Mouse (Mus musculus) forebrain, embryonic 15.5 days (tissue): ENCODE results near the gene Ebf1. TPM values are rescaled to one million over a fixed set of nuclear protein-coding genes. Genes with fewer than 3 reads are reported as not detected.
A peak's percentile ranks its signal among the peaks of the same experiment; 100 is the strongest.

ENCODE experiments used
- ATAC-seq: fragments of 200-750 bp; cut with Nextera tagmentation; replicated peaks from 2 replicates; pipeline ENCODE4 v1.8.0; 2017; ENCODE audit warnings: mild to moderate bottlenecking, moderate TSS enrichment, moderate library complexity
- H3K27ac ChIP-seq: fragments of 300-500 bp; sonication (generic); replicated peaks from 2 replicates; pipeline ENCODE4 v1.5.1; 2015; ENCODE audit warnings: mild to moderate bottlenecking, inconsistent platforms
- H3K27me3 ChIP-seq: fragments of 300-500 bp; sonication (generic); 2 replicates; pipeline ENCODE4 v1.6.1; 2015; ENCODE audit warnings: inconsistent platforms
- H3K36me3 ChIP-seq: fragments of 300-500 bp; sonication (generic); 2 replicates; pipeline ENCODE4 v1.6.1; 2015; ENCODE audit warnings: mild to moderate bottlenecking, inconsistent platforms
- H3K4me1 ChIP-seq: fragments of 300-500 bp; sonication (generic); 2 replicates; pipeline ENCODE4 v1.6.1; 2015; ENCODE audit warnings: inconsistent platforms
- H3K4me2 ChIP-seq: fragments of 300-500 bp; sonication (generic); replicated peaks from 2 replicates; pipeline ENCODE4 v1.6.1; 2015; ENCODE audit warnings: mild to moderate bottlenecking, inconsistent platforms
- H3K4me3 ChIP-seq: fragments of 300-500 bp; sonication (generic); 2 replicates; pipeline ENCODE4 v1.5.1; 2015; ENCODE audit warnings: mild to moderate bottlenecking, inconsistent platforms
- H3K9ac ChIP-seq: fragments of 300-500 bp; sonication (generic); replicated peaks from 2 replicates; pipeline ENCODE4 v1.6.1; 2015; ENCODE audit warnings: mild to moderate bottlenecking, inconsistent platforms
- H3K9me3 ChIP-seq: fragments of 300-500 bp; sonication (generic); 2 replicates; pipeline ENCODE4 v1.6.1; 2016; ENCODE audit warnings: inconsistent platforms
- WGBS: fragments of 180-500 bp; shearing (Covaris S2); methylation state at CpG from one replicate; pipeline ENCODE4 v1.1.7; 2015; ENCODE audit warnings: mixed read lengths; 5-methylcytosine and 5-hydroxymethylcytosine counted together
- polyA plus RNA-seq: library from polyadenylated mRNA; unstranded; fragments of >200 nt; fragmentation: Nextera tagmentation; extraction: Ambion mirVana; gene quantifications from 2 replicates; pipeline ENCODE4 v1.2.1, GENCODE M21; 2015

Ebf1 gene
- polyA plus RNA-seq, 1 experiment from 2014 or later: 35.6 TPM

DNA sequence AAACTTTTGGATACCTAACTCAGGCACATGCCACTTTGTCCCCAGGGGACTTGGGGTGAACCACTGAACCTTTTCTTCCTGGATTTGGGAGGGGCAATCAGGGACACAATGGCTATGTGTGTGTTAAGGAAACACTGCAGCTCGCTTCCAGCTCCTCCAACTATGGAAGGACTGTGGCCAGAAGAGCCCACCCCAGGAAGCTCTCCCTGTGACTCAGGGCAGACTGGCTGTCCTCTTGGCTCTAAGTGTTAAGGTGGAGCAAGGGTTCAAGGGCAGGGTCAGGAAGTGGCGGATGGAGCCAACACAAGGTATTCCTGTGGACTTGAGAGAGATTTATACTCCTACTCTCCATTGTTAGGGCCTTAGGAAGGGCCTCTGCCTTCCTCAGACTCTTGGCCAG lies 358.0 kb downstream of the Ebf1 start:
- ATAC-seq: no peak
- no peak overlapping the region for H3K4me3 ChIP-seq
- 0 out of 2 replicates have a peak, but pooled peaks cover 3% of the 10 kb centered on the region for H3K27me3 ChIP-seq
- no peaks in the 10 kb centered on the region for H3K36me3 ChIP-seq
- no peaks in the 10 kb centered on the region for H3K9me3 ChIP-seq
- H3K27ac ChIP-seq: no peak overlapping the region
- no peak overlapping the region for H3K9ac ChIP-seq
- H3K4me2 ChIP-seq: no peak overlapping the region
- H3K4me1 ChIP-seq: peaks cover 33% of the 10 kb centered on the region
- 57% methylated on average over 2 of the region's 2 CpGs for WGBS

DNA sequence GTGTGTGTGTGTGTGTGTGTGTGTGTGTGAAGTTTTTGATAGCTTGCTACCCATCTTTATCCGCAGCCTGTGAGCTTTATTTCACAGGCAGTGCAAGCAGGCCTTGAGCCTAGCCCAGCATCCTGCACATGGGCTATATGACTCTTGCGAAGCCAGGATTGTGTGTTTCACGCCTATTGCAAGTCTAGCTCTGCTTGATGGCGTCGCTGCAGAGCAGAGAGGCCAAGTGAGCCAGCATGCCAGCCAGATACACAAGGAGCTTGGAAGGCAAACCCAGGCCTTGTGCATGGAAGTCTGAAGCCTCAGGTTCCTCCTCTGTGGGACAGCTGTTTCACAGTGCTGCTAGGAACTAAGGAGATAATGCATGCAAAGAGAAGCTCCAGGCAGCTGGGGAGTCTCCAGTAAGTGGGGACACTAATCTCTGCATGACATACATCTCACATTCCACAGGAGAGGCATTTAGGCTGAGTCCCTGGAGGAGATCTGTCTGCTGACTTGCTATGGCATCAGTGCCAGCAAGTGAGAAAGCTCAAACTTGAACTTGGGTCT lies 359.2 kb downstream of the Ebf1 start:
- 49% methylated on average over 5 of the region's 5 CpGs for WGBS
- H3K9ac ChIP-seq: no peak overlapping the region
- no peak for ATAC-seq
- H3K27me3 ChIP-seq: 0 out of 2 replicates have a peak, but pooled peaks cover 3% of the 10 kb centered on the region
- no peak overlapping the region for H3K4me2 ChIP-seq
- H3K9me3 ChIP-seq: no peaks in the 10 kb centered on the region
- no peak overlapping the region for H3K27ac ChIP-seq
- peaks cover 33% of the 10 kb centered on the region for H3K4me1 ChIP-seq
- H3K4me3 ChIP-seq: no peak overlapping the region
- no peaks in the 10 kb centered on the region for H3K36me3 ChIP-seq

- Histone ChIP-seq H3K4me2 (no peak overlapping the region), H3K9ac (no peak overlapping the region), H3K9me3 (no peaks in the 10 kb centered on the region), H3K4me1 (peaks cover 33% of the 10 kb centered on the region), H3K27me3 (0 out of 2 replicates have a peak, but pooled peaks cover 9% of the 10 kb centered on the region), H3K36me3 (no peaks in the 10 kb centered on the region), H3K4me3 (no peak overlapping the region), H3K27ac (0 out of 2 replicates have a peak overlapping the region, but pooled peaks have one; percentile 5)
- ATAC-seq: peak; percentile 95
- 53% methylated on average over 4 of the region's 4 CpGs for WGBS
Observed at GRCm38 (mm10) chr11:44977921-44978397, 360.8 kb downstream of the Ebf1 start.

DNA sequence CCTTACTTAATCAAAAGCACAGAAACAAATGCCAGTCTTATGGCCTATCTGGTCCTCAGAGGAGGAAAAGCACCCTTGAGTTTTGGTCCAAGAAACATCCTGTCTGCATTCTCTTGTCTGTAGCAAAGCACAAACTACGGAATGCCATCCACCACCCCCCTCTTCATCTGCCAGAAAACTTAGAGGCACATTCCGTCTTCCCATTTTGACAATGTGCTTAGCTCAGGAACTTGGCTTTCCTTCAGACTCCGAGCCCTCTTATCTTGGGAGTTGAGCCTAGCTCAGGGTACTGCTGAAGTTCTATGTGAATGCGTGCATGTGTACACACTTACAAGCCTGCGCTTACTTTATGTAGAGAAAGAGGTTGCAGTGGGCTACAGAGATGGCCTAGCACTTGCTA lies 362.3 kb downstream of the Ebf1 start:
- Histone ChIP-seq H3K9me3 (no peaks in the 10 kb centered on the region), H3K9ac (no peak overlapping the region), H3K4me2 (no peak overlapping the region), H3K4me1 (peaks cover 33% of the 10 kb centered on the region), H3K27me3 (0 out of 2 replicates have a peak, but pooled peaks cover 14% of the 10 kb centered on the region), H3K27ac (no peak overlapping the region), H3K36me3 (no peaks in the 10 kb centered on the region), H3K4me3 (no peak overlapping the region)
- 81% methylated on average over 5 of the region's 5 CpGs for WGBS
- no peak for ATAC-seq

DNA sequence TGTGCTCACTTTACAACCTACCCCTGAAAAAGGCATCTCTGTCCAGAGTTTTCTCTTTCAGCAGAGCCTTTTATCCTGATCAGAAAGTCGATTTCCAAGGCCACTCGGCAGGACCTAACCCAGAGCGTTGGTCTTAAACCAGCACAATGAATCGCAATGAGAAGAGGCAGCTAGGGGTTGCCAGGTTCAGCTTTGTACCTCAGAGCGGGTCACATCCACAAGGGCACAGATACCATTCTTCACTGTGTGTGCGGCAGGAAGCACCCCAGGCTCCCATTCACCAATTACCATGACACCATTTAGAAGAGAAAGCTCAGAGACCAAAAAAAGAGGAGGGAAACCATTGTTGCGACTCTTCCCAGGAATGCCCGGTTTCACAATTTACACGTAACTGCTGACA lies 365.1 kb downstream of the Ebf1 start:
- WGBS: 43% methylated on average over 9 of the region's 9 CpGs
- no peak overlapping the region for H3K27ac ChIP-seq

GRCm38 (mm10) chr11:44983961-44984360 lies 366.8 kb downstream of the Ebf1 start:
- Histone ChIP-seq H3K36me3 (no peaks in the 10 kb centered on the region), H3K9ac (no peak overlapping the region), H3K27ac (no peak overlapping the region), H3K27me3 (peaks cover 17% of the 10 kb centered on the region; the same call in 1 of the 2 replicates), H3K4me3 (no peak overlapping the region), H3K9me3 (no peaks in the 10 kb centered on the region), H3K4me2 (no peak overlapping the region), H3K4me1 (peaks cover 6% of the 10 kb centered on the region)
- ATAC-seq: no peak
- WGBS: 69% methylated on average over 6 of the region's 6 CpGs

More for the DNA sequence above, 365.1 kb downstream of the Ebf1 start:
- H3K9me3 ChIP-seq: no peaks in the 10 kb centered on the region
- no peak overlapping the region for H3K4me2 ChIP-seq
- peaks cover 13% of the 10 kb centered on the region; the same call in 1 of the 2 replicates for H3K27me3 ChIP-seq
- peaks cover 22% of the 10 kb centered on the region for H3K4me1 ChIP-seq
- no peak overlapping the region for H3K9ac ChIP-seq
- no peak overlapping the region for H3K4me3 ChIP-seq
- no peak for ATAC-seq
- H3K36me3 ChIP-seq: no peaks in the 10 kb centered on the region

DNA sequence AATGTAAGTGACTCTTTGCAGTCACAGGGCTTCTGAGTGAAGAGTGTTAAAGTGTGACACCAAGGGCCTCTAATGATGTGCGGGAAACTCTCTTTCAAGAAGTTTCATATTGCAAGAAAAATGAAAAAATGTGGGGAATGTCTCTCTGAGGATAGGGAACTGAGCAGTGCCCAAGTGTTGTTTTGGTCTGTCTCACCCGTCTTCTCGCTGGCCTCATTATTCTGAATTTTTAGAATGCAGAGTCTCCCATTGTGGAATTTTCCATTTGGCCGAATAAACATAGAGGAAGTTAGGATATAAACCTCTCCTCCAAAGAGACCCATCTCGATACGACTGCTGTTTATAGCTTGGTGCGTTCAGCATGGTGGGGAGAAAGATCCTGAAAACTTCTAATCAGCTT lies 367.3 kb downstream of the Ebf1 start:
- no peak overlapping the region for H3K4me2 ChIP-seq
- H3K4me1 ChIP-seq: peaks cover 2% of the 10 kb centered on the region; the same call in 1 of the 2 replicates
- ATAC-seq: no peak
- no peaks in the 10 kb centered on the region for H3K36me3 ChIP-seq
- no peak overlapping the region for H3K9ac ChIP-seq
- H3K27ac ChIP-seq: no peak overlapping the region
- WGBS: 14% methylated on average over 7 of the region's 7 CpGs
- H3K9me3 ChIP-seq: no peaks in the 10 kb centered on the region
- no peak overlapping the region for H3K4me3 ChIP-seq
- peaks cover 17% of the 10 kb centered on the region; the same call in 1 of the 2 replicates for H3K27me3 ChIP-seq

- ATAC-seq: no peak
- Histone ChIP-seq H3K36me3 (no peaks in the 10 kb centered on the region), H3K4me3 (no peak overlapping the region), H3K27me3 (peaks cover 20% of the 10 kb centered on the region; the same call in 1 of the 2 replicates), H3K9me3 (no peaks in the 10 kb centered on the region), H3K27ac (no peak overlapping the region), H3K4me1 (no peaks in the 10 kb centered on the region), H3K4me2 (no peak overlapping the region), H3K9ac (no peak overlapping the region)
- WGBS: 82% methylated on average over 4 of the region's 4 CpGs
Observed at GRCm38 (mm10) chr11:44987796-44988195, 370.7 kb downstream of the Ebf1 start.

- no peak for ATAC-seq
- Histone ChIP-seq H3K4me1 (peaks cover 6% of the 10 kb centered on the region), H3K27me3 (peaks cover 34% of the 10 kb centered on the region), H3K4me3 (no peak overlapping the region), H3K4me2 (no peak overlapping the region), H3K36me3 (no peaks in the 10 kb centered on the region), H3K9ac (no peak overlapping the region), H3K9me3 (no peaks in the 10 kb centered on the region), H3K27ac (no peak overlapping the region)
- WGBS: 78% methylated on average over 5 of the region's 5 CpGs
Observed at GRCm38 (mm10) chr11:45002681-45003286, 385.7 kb downstream of the Ebf1 start.

DNA sequence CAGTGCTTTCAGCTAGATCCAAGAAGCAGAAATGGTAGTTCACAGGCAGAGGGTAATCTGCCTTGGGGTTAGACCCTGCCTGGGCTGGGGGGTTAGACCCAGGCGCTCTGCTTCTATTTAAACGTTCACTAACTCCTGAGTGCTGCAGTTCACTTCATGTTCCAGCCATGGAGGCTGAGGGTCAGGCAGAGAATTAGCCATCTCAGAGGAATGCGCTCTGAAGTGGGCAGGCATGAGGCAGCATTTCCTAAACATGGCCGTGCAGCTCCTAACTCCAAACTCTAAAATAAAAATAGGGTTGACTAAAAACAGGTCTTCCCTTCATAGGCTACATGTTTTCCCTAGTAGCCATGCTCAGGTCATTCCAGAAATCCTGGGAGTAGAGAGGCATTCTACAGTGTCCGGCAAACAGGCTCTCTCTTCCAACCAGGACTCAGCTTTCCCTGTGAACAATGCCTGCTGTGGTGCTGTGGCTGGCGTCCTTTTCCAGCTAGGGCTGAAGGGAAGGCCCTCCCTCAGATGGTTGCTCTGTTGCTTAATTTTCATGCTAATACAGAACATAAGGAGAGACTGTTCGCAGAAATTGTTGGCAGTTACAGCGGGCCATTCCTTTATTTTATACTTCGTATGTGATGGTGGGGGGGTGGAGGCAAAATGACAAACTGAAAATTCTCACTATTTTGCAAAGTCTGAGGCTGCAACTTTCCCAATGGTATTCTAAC lies 386.8 kb downstream of the Ebf1 start:
- H3K4me3 ChIP-seq: no peak overlapping the region
- WGBS: 30% methylated on average over 9 of the region's 9 CpGs
- no peak overlapping the region for H3K4me2 ChIP-seq
- H3K36me3 ChIP-seq: no peaks in the 10 kb centered on the region
- no peaks in the 10 kb centered on the region for H3K9me3 ChIP-seq
- H3K27ac ChIP-seq: no peak overlapping the region
- H3K4me1 ChIP-seq: peaks cover 10% of the 10 kb centered on the region
- peaks cover 36% of the 10 kb centered on the region for H3K27me3 ChIP-seq
- no peak overlapping the region for H3K9ac ChIP-seq
- ATAC-seq: peak; percentile 43; the same call in 1 of the 2 replicates

DNA sequence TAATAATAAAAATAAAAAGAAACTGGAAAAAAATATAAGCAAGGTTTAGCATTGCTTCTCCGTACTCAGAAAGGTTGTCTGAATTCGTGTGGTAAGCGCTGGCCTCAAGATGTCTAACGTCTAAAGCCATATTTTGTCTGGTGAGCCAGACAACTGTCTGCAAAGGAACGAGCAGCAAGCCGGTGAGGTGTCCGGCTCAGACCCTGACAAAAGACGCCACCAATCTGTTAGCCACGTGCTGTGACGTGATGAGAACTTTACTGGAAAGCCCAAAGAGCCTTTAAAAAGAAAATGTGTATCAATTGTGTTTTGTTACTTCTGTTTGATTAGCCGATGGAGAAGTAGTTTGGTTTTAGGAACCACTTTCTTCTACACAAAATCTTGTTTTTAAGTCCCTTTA lies 390.2 kb downstream of the Ebf1 start:
- no peak overlapping the region for H3K9ac ChIP-seq
- no peak overlapping the region for H3K4me3 ChIP-seq
- peaks cover 27% of the 10 kb centered on the region for H3K27me3 ChIP-seq
- WGBS: 52% methylated on average over 11 of the region's 11 CpGs
- no peak for ATAC-seq
- no peaks in the 10 kb centered on the region for H3K9me3 ChIP-seq
- no peaks in the 10 kb centered on the region for H3K36me3 ChIP-seq
- no peak overlapping the region for H3K4me2 ChIP-seq
- no peak overlapping the region for H3K27ac ChIP-seq
- peaks cover 10% of the 10 kb centered on the region for H3K4me1 ChIP-seq

DNA sequence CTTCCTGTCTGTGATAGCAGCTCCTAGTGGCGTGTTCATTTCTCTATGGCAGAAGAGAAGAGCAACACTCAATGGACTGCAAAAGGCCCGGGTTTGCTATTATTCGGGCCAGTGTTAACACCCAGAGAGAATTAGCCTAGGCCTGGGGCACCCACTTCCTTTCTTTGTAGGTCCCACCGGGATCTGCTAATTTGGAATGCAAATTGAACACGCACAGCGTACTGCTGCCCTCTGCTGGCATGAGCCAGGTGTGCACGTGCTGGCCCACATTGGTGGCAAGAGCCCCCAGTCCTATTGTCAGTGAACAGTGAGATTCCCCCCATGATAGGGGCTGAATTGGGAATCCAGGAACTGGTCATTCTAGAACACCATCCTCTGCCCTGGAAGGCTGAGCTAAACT lies 391.0 kb downstream of the Ebf1 start:
- Histone ChIP-seq H3K27ac (no peak overlapping the region), H3K27me3 (peaks cover 27% of the 10 kb centered on the region)
- WGBS: 0% methylated on average over 7 of the region's 7 CpGs

More for the DNA sequence above, 391.0 kb downstream of the Ebf1 start:
- peak overlapping the region; percentile 33; the same call in 1 of the 2 replicates for H3K4me2 ChIP-seq
- no peak overlapping the region for H3K9ac ChIP-seq
- no peaks in the 10 kb centered on the region for H3K36me3 ChIP-seq
- peak; percentile 61 for ATAC-seq
- H3K4me1 ChIP-seq: peaks cover 10% of the 10 kb centered on the region
- no peak overlapping the region for H3K4me3 ChIP-seq
- H3K9me3 ChIP-seq: no peaks in the 10 kb centered on the region
